Mouse (Mus musculus) CH12.LX (cell line): ENCODE results near the gene Jph2.

Experiments used
- CTCF ChIP-seq, 2 experiments: IDR thresholded peaks in 1 of 2; conservative IDR thresholded peaks in 1 of 2; 2 replicates each; pipeline ENCODE4 v1.5.1; 2011 to 2012; ENCODE audit warnings: low read depth in 2 of 2, low read length in 2 of 2, improper control_type of control experiment in 1 of 2, inconsistent platforms in 1 of 2, mild to moderate bottlenecking in 1 of 2, moderate library complexity in 1 of 2
- E2F4 ChIP-seq: IDR thresholded peaks from 2 replicates; pipeline ENCODE4 v1.6.1; 2011; ENCODE audit warnings: low read depth, low read length, improper control_type of control experiment; ENCODE audit not compliant: insufficient replicate concordance
- EP300 ChIP-seq: IDR thresholded peaks from 2 replicates; pipeline ENCODE4 v1.6.1; 2011; ENCODE audit warnings: low read length, improper control_type of control experiment
- MAX ChIP-seq: IDR thresholded peaks from 2 replicates; pipeline ENCODE4 v1.6.1; 2011; ENCODE audit warnings: low read length, improper control_type of control experiment
- MYC ChIP-seq: IDR thresholded peaks from 2 replicates; pipeline ENCODE4 v1.6.1; 2011; ENCODE audit warnings: low read depth, mild to moderate bottlenecking, improper control_type of control experiment, low read length
- POLR2A ChIP-seq: IDR thresholded peaks from 2 replicates; pipeline ENCODE4 v1.6.1; 2011; ENCODE audit warnings: low read depth, mild to moderate bottlenecking, improper control_type of control experiment, low read length
- RAD21 ChIP-seq: IDR thresholded peaks from 2 replicates; pipeline ENCODE4 v1.6.1; 2011; ENCODE audit warnings: low read depth, mild to moderate bottlenecking, low read length, improper control_type of control experiment, moderate library complexity
- SIN3A ChIP-seq: IDR thresholded peaks from 2 replicates; pipeline ENCODE4 v1.6.1; 2012; ENCODE audit warnings: low read length, improper control_type of control experiment, inconsistent platforms
- TCF12 ChIP-seq: IDR thresholded peaks from 2 replicates; pipeline ENCODE4 v1.6.1; 2014; ENCODE audit warnings: low read depth, mild to moderate bottlenecking, inconsistent platforms, low read length, improper control_type of control experiment
- ZNF384 ChIP-seq: IDR thresholded peaks from 2 replicates; pipeline ENCODE4 v1.6.1; 2012; ENCODE audit warnings: low read depth, low read length, improper control_type of control experiment, inconsistent platforms

DNA sequence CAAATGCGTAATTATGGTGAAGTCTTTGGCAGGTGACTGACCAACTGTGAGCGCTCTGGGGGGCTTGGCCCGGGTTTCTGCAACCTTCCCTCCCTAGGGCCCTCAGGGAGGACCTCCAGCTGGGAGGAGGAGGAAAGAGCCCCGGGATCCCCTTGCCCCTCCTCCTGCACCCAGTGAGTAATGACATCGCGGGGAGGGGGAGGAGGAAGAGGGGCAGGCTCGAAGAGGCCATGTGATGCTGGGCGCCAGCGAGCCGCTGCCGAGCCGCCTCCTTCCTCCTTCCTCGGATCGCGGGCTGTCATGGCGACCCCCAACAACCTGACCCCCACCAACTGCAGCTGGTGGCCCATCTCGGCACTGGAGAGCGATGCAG is 40.4 kb upstream of the Jph2 start, which contains the start of gene Gdap1l1:
- no peak for TF ChIP-seq POLR2A
- no peak for TF ChIP-seq CTCF (conservative IDR thresholded peaks at IDR 0.05 in 1 of 2, IDR thresholded peaks at IDR 0.05 in 1 of 2; ENCODE audit: low read depth in 2 of 2, low read length in 2 of 2)
- TF ChIP-seq EP300, result no peak
- TF ChIP-seq MYC, result no peak
- no peak for TF ChIP-seq E2F4
- no peak for TF ChIP-seq ZNF384
- TF ChIP-seq SIN3A, result no peak
- TF ChIP-seq TCF12, result no peak
- TF ChIP-seq RAD21, result no peak
- TF ChIP-seq MAX, result no peak
